Mouse (Mus musculus) cerebellum, adult 18-20 months (tissue): Measurements from ENCODE around the gene Timp4.

Experiments used
- DNase-seq, 2 experiments: peaks; one replicate each; pipeline ENCODE4 v3.0.0; 2021

The Timp4 gene

DNA sequence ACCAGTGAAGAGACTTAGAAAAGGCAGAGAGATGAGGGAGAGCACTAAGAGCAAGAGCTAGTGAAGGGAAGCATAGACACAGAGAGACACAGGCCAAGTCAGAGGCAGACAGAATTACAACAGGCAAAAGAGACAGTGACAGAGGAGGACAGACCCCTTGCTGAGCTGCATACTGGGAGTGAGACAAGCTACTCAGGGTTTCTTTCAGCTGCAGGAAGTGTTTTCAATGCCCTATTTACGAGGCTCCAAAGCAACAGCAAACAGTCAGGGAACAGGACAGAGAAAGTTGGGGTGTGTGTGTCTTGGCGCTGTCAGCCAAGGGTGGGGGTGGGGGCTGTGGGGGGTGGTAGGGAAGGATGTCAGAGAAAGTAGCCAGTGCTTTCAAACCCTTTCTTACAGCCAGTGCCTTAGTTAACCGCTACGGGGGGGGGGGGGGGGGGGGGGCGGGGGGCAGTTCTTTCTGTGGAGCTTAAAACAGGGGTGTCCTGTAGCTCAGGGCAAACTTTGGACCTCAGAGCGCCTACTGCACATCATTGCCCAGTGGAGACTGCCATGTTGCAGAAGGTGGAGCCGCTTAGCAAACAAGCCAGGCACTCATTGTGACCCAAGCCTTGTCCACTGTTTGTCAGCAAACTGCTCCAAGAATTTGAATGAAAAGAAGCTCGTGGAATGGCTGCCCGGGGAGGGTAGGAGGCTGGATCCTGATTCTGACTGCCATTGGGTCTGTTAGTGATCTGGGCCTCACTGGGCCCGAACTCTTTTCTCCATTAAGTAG, at the start of gene Timp4:
TSS of gene Timp4 (minus strand) at position 107 of the 775 bp plus-strand sequence.
- no peak for DNase-seq

DNA sequence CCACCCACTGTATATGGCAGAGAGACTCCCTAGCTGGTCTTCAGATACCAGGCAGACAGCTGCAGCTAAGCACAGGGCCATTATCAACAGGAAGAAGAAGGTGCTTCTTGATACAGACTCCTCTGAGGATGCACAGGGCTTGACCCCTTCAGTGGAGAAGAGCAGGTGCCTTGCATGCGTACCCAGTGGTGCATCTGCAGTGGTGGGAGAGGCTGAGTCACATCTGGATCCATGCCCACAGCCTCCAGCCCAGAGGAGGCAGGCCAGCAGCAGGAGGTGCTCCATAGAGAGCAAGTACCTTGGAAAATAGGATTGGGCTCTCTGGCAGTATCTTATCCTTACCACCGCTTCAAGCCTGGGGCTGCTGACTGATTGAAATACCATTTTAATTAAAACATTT, 41.9 kb upstream of the Timp4 start:
- no peak for DNase-seq

DNA sequence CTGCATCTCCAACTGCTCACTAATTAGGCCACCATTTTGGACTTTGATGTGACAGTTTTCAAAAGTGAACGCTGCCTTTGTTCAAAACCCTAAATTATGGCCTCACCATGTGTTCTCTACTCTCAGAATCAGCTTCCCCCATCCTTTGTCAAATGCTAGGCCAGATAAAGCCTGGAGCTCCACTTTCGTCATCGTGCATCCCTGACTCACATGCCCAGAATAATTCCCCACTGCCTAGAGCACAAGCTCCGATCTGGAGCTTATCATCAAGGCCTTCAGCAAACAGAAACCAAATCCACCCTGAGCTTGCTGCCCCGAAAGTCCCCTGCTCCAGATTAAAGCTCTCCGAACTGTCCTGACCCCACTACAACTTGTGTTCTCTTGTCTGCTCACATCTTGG, 40.6 kb upstream of the Timp4 start:
- no peak for DNase-seq

DNA sequence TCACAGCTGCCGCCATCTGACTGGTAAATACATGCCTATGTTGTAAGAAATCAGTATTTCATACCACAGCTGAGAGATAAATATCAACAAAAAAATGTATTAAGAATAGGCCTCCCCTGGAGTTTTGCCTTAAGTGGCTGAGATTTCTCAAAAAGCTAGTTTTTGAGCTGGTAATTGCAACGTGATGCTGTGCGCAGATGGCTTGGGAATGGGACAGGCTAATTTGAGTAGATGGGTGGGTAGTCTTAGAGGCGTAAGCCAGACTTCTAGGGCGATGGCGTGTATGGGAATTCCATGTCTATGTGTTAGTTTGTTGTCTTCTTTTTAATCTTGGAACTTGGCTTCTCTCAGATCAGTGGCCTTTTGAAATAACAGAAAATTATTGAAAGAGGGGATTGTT, 39.8 kb upstream of the Timp4 start:
- no peak for DNase-seq

DNA sequence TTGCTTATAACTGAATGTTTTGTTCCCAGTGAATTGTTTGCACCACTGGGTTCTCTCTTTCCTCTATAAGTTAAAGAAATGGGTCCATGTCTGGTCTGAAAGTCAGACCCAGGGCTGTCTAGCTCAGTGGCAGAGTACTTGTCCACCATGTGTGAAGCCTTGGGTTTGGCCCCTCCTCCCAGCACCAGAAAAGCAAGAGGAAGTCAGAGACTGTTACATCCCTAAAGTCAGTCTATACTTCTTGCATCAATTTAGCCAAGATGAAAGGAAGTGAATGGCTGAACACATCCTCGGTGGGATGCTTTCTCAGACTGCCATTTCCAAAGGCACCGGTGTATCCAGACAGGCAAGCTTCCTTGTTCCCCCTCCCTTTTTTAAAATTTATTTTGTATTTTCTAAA, 39.1 kb upstream of the Timp4 start:
- no peak for DNase-seq

DNA sequence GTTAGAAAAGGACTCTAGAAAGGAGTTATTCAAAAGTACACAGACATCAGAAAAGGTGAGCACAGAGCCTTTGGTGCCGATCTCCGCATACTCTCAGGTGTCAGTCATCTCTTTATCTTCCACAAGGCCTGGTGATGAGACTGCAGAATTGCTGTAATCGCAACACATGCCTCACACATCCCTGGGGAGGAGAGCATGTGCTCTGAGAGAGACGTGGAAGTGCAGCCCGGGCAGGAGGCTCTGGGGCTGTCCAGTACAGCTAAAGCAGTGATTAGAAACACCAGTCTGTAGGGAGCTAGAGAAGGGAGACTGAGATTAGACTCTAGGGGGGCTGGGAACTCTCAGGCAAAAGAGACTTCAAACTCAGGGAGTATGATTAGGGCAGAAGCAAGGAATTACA, 38.6 kb upstream of the Timp4 start:
- DNase-seq, result no peak

DNA sequence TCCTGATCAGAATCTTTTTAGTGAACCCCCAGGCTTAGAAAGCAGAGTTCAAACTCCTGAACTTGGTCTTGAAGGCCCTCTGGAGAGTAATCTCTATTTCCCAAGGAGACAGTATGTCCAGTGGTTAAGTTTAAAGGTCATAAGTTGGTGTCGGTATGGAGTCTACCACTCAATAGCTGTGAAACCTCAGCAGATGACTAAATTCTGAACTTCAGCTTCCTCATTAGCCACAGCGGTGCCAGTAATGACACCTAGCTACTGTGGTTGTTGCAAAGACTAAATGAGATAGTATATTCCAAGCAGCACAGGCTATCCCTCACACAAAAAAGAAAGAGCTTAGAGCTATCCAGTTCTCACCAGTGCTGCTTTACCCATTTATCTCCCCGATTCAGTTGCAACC, 36.2 kb upstream of the Timp4 start:
- DNase-seq, result no peak

DNA sequence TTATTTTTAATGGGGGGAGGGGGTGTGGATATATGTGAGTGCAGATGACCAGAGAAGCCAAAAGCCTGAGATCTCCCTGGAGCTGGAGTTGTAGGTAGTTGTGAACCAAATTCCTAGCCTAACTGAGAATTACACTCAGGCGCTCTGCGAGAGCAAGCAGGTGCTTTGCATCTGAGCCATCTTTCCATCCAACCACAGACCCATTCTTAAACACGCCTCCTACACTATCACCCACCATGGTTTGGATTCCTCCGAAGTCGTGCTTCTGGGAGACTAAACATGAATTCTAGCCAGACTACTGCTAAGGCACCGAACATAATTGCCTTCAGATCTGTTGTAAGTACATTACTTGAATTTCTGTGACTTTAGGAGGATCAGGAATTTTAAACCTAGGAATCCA, 34.4 kb upstream of the Timp4 start:
- DNase-seq, result no peak

DNA sequence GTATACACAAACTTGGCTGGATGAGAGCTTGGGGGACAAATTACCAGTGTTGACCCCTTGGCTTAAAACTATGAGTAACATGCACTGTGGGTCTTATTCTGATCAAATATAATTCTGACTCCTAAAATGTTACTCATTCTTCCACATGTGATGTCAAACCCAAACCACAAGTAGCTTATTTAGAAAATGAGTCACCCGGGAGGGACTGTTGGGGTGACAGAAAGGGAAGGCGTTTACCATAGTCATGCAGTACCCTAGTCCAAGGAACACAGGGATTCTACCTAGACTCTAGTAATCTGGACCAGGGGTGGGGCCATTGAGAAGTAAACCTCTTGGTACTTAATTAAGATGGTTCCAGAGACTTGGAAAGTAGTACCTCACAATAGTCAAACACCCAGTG, 32.1 kb upstream of the Timp4 start:
- no peak for DNase-seq

DNA sequence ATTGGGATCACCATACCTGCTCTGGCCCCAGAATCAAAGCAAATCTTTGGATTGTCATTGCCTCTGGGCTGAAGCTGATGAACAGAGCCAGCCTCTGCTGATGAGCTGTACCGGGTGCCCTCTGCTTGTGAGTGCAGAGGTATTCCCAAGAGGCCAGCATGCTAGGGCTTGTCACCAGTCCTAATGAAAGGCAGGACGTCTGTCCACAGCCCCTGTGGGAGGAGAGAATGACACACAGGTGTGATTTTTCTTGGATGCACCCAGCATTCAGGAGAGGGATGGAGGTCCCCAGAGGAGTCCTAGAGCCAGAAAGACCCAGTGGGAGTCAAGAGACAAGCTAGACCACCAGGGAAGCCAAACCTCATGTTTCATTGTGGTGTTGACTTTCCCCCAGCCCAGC, 27.6 kb upstream of the Timp4 start:
- DNase-seq, result no peak

DNA sequence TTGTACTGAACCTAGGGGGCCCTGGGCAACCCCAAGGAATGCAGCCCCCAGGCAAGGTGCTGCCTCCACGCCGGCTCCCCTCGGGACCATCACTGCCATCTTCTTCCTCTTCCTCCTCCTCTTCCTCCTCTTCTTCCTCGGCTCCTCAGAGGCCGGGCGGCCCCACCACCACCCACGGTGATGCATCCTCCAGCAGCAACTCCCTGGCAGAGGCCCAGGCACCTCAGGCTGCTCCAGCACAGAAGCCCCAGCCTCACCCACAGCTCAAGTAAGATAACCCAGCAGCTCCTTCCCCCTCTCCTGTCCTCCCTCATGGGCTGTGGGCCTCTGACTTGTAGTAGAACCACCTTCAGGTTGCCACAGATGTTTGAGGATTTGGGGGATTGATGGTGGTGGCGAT, 26.1 kb upstream of the Timp4 start:
- no peak for DNase-seq

DNA sequence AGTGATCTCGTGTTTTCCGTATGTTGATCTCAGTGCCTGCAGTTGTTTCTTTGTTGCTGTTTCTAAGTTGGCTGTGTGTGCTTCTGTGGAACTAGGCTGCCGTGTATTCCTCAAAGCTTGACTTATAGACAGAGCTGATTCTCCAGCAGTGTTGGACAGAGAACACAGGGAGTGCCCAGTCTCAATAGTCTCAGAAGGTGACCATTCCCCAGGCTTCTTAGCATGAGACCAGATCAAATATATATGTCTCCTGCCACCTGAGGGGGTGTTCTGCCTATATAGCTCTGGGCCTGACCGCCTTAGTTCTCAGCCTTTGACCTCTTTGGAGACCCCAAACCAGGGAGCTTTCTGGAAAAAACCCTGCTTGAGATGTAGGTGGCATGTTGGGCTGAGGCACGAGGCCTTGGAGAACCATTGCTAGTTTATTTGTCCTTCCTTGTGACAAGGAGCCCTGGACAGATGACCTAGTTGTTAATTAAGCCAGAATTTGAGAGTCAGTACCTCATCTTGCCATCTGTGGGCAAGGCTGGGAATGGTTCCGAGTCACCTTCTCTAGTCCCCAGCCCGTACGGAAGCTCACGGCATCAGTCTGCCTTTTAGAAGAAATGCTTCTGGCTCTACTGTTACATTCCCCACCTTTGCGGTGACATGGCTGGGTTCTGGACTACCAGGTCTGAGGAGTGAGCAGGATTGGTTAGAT, 23.3 kb upstream of the Timp4 start:
- peak; percentile 34 to 47 for DNase-seq

DNA sequence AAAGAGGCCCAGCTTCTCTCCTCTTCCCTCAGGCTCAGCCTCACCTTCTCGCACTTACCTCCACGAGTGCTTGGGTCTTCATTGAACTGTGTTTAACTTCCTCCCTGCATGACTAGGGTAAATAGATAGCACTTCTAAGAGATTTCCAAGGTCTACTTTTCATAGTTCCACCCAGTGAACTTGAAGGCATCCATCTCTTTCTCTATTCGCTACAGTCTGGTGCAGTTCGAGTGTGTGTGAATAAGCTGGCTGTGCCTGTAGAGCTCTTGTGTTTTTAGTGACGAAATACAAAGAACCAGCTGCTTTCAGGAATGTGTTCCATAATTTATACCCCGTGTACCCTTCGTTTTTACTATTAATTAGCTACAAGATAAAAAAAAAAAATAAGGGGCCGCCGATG, 22.7 kb upstream of the Timp4 start:
- no peak for DNase-seq

DNA sequence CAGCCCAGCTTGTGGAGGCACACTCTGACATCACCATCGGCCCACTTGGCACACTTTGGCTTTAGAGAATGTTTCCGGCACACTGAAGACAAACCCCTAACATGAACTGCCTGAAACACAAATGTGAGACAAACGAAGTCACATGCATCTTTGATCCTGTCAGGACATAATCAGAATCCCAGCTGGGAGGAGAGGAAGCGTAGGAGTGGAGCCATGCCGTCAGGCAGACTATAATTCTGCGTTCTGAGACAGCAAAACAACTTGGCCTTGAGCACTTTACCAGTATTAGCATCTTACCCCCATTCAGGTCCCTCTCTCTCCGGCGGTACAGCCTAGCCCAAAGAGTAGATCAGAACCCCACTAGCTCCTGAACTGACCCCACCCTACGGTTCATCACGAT, 21.3 kb upstream of the Timp4 start:
- no peak for DNase-seq

DNA sequence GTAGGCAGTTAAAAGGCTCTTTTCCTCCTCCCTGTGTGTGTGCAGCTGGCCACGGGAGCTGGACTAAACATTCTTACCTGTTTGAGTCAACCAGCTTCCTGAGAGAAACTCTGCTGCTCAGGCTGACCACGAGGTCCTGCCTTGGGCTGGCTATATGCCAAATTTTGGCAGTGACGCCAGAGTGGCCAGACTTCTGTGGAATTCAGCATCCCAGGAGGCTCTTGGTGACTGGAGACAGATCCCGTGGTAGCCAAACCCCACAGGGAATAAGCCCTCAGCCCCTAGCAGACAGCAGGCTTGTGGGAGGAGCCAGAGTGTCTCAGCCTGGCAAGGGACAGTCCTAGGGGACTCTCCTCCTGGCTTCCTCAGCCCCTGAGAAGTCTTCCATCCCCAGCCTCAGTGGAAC, 19.9 kb upstream of the Timp4 start:
- peak; percentile 50 to 62 for DNase-seq

DNA sequence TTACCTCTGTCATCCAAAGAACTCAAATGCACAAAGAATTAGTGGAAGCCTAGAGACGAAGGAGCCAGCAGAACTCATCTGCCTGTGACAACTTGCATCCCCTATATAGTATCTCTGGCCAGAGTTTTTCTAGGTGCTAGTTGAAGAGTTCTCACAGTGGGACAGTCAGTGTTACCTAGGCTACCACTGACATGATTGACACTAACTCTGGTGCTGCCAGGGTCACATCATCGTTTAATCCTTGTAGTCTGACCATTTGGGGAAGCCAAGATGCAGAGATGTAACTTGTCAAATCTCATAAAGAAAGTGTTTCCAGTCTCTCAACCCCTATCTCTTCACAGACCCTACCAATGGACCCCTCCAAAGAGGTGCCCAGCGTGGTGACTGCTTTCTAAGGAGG, 19.3 kb upstream of the Timp4 start:
- no peak for DNase-seq

DNA sequence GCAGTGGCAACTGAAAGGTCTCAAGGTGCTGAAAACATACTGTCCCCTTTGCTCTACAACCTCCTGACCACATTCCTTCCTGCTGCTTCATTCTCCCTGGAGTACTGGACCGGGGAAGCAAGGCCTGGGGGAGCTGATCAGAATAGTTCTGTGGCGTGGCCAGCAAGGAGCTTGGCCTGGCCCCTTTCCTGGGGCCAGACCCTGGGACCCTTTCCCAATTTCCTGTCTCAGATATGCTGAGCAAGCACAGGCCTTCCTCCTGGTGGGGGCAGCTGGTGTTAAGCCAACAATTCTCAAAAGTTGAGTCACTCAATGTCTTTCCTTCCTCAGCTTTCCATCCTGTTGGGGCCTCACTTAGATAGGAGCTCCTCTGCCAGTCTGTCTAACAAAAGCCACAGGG, 18.1 kb upstream of the Timp4 start:
- DNase-seq, result no peak

DNA sequence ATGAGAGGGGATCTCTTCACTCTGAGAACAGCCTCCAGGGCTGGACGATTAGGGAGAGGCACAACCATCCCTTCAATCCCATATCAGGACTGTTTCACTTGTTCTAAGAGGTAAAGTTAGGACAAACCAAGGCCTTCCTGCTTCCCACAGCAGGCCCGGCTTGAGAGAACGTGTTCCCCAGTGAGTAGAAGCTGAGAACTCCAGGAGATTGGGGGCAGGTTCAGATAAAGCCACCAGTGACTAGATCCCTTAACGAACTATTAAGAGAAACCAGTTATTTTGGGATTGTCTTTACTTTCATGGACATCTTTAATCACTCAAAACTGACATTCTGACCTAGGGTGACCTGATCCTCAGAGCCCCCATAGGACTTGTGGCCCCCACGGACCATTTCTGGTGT, 17.6 kb upstream of the Timp4 start:
- no peak for DNase-seq

DNA sequence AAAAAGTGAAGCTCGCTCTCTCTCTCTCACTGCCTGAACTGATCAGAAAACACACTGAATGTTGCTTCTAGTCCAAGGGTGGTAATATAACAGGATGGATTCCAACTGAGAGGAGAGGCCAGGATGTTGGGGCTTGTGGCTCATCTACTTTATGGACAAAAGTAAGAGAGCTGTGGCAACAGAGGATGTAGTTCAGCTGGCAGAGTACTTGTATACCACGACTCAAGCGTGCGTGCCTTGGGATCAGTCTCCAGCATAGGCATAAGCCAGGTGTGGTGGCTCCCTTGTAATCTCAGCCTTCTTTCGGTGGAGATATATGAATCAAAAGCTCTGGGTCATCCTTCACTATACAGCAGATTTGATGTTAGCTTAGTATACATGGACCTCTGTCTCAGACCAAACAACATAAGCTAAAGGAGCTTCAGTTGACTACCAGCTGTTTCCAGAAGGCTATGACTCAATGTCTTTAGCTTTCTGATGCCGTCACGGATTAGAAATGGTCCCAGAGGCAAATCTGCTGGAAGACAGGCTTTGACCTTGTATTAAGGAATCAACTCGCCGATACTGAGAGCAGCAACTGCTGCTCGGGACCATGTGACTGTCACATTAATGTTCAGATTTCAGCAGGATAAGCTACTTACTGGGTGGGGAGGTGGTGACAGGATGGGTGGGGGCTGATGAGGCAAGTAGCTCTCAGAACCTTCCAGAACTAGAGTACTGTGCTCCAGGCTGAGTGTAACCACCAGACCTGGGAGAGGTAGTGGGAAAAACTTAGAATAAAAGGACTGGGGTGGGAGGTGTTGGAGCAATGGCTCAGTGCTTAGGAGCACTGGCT, 16.8 kb upstream of the Timp4 start:
- DNase-seq, result no peak

DNA sequence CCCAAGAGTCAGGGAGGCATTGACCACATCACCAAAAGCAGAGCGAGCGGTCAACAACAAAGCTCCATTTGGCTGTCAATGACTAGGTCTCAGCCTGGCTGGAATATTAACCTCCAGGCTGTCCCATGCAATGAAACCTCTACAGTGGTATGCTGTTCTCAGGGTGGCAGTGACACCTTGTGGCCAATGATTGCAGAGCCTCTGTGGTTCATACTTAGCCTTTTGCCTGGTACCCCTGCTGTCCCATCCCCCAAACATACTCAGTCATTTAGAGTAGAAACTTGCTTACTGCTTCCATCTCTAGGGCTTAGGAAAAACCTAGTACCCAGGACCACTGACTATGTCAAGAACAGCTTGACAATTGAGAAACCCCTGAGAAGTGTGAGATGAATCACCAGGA, 15.9 kb upstream of the Timp4 start:
- DNase-seq, result peak; percentile 88 to 90

DNA sequence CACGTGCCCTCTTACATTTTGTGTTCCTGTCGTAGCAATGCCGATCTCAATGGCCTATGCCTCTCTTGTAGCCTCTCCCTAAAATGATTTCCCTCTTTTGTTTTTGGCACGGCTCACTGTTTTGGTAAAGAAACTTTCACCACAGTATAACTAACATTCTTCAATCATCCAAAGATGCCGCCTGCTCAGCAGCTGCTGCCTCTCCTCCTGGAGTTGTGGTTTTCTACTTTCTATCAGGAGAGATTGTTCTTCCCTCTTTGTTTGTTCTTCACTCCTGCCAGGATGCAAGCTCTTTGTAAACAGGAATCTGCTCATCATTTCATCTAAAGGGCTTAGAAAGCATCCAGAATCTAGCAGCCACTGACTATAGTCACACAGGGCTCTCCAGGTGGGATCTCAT, 14.8 kb upstream of the Timp4 start:
- DNase-seq, result no peak

DNA sequence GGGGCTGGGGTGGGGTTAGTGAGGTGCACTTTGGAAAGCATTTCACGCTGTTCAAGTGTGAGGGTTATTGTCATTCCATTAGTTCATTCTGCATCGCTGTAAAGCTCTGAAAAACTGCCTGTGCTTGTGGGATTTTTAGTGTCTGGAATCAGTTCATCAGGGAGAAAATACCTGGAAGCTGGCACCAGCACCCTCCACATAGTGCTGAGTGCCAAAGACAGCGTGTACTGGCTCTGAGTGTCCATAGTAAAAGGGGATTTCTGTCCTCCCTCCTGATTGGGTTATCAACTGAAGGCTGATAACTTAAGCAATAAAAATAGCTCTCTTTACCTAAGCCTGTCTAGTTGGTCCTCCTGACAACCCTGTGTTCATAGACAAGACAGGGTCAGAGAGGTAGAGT, 8.5 kb upstream of the Timp4 start:
- DNase-seq, result peak; percentile 65 to 69

DNA sequence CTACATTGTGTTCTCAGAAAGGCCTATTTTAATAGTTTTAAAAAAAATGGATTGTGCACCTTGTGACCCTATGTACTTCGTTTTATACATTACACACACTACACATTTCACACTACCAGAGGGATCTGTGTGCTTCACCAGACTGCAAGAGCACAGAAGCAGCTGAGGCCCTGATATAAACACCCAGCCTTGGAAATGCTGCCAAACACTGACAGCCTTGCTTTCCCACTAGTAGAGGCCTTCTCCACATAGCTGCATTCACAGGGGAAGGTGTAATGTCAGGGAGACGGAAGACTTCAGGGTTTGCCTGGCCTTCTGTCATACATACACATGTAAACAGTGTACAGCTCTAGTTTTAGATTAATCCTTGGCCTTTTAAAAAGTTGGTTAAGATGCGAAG, 3.2 kb upstream of the Timp4 start:
- DNase-seq, result no peak

DNA sequence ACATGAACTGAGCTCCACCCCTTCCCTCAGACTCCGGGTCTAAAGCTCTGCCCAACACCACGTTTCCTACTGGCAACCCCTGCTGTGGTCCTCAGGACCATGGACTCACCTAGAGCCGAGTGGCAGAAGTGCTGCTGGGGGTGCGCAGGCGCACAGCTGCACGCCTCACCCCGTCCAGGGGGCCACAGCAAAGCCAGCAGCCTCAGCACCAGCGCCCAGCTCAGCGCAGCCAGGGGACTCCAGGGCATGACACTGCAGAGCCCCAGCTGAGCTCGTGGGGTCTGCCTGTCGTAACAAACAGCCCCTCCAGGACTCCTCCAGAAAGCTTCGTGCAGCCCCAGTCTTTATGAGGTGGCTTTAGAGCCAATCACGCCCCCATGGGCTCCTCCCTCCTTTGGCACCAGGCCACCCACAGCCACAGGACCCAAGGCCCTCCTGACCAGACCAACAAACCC, 447 bp downstream of the Timp4 start:
- peak in 1 of 2 experiments; percentile 47 for DNase-seq
